Mouse (Mus musculus): Measurements from ENCODE around the gene Rbm33.

DNA sequence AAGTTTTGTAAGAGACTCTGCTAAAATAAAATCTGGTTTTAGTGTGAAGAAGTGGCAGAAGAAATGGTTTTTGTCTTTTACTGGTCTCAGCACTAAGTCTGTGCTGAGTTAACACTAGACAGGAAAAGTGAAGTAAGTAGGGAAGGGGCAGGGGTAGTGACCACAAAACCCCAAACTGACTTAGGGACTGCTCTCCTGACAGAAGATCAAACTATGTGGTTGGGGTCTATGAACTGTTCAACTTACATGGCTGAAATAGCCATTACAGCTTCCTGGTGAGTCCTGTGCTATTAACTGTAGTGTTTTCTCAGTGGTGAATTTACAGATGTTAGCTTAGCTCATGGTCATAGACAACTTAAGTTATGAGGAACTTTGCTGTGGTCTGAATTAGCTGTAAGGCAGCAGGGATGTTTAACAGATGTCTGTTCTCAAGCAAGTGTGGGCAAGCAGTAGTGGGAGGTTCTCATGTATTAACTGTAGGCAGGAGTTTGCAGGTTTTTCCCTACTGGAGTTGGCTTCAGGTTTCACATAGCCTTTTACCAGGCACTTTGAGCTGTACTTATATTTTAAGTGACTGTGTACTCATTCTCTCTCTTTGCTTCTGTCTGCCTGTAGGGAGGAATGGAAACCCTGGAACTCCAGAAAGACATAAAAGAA lies 35.1 kb downstream of the Rbm33 start:
- no peak for TF ChIP-seq TAL1 (IDR thresholded peaks at IDR 0.05; ENCODE audit: low read length)
- no peak for TF ChIP-seq GATA1 (IDR thresholded peaks at IDR 0.05; ENCODE audit: low read length)
